Mouse (Mus musculus): ENCODE measurements around the gene Ptpre. TPM values are rescaled to one million over a fixed set of nuclear protein-coding genes. Genes with fewer than 3 reads are reported as not detected.

Gene Ptpre
- polyA plus RNA-seq, 2 experiments: 1.8 to 1.9 TPM

- Histone ChIP-seq H3K36me3 (replicated peaks; ENCODE audit: control insufficient read depth, insufficient read depth, low read depth) (no peaks in the 10 kb centered on the region), H3K9me3 (ENCODE audit: control insufficient read depth, low read length) (no peaks in the 10 kb centered on the region), H3K27me3 (ENCODE audit: control insufficient read depth, insufficient read depth, low read length) (no peaks in the 10 kb centered on the region), H3K27ac (no peak overlapping the region), H3K9ac (replicated peaks) (no peak overlapping the region), H3K4me2 (ENCODE audit: low read depth) (no peak overlapping the region), H3K4me3 (ENCODE audit: insufficient read depth in 1 of 2, low read depth in 2 of 2, low read length in 2 of 2) (no peak overlapping the region), H3K4me1 (replicated peaks; ENCODE audit: control insufficient read depth in 2 of 2, insufficient read depth in 2 of 2, low read length in 1 of 2) (peaks cover 50 to 81% of the 10 kb centered on the region in 2 experiments)
- WGBS (ENCODE audit: insufficient replicate concordance): 17% methylated on average over 7 of the region's 7 CpGs
- DNase-seq (ENCODE audit: low read depth in 3 of 3, low spot score in 3 of 3) (no peak), ATAC-seq (ENCODE audit: insufficient read depth) (no peak)
- TF ChIP-seq CTCF (IDR thresholded peaks at IDR 0.05; ENCODE audit: low read depth) (no peak), EP300 (IDR thresholded peaks at IDR 0.05; ENCODE audit: low read depth) (no peak)
These were observed 57.4 kb downstream of the Ptpre start for GRCm38 (mm10) chr7:135594676-135595075.

GRCm38 (mm10) chr7:135595640-135596174, 58.4 kb downstream of the Ptpre start:
- TF ChIP-seq EP300 (IDR thresholded peaks at IDR 0.05; ENCODE audit: low read depth) (no peak), CTCF (IDR thresholded peaks at IDR 0.05; ENCODE audit: low read depth) (peak; percentile 32)
- Histone ChIP-seq H3K4me1 (replicated peaks; ENCODE audit: control insufficient read depth in 2 of 2, insufficient read depth in 2 of 2, low read length in 1 of 2) (peaks cover 56 to 87% of the 10 kb centered on the region in 2 experiments), H3K9ac (replicated peaks) (no peak overlapping the region), H3K9me3 (ENCODE audit: control insufficient read depth, low read length) (no peaks in the 10 kb centered on the region), H3K4me2 (ENCODE audit: low read depth) (no peak overlapping the region), H3K4me3 (ENCODE audit: insufficient read depth in 1 of 2, low read depth in 2 of 2, low read length in 2 of 2) (no peak overlapping the region), H3K36me3 (replicated peaks; ENCODE audit: control insufficient read depth, insufficient read depth, low read depth) (no peaks in the 10 kb centered on the region), H3K27me3 (ENCODE audit: control insufficient read depth, insufficient read depth, low read length) (no peaks in the 10 kb centered on the region), H3K27ac (no peak overlapping the region)
- no peak for ATAC-seq (ENCODE audit: insufficient read depth)
- no peak for DNase-seq (ENCODE audit: low read depth in 3 of 3, low spot score in 3 of 3)
- 23% methylated on average over 5 of the region's 5 CpGs for WGBS (ENCODE audit: insufficient replicate concordance)

DNA sequence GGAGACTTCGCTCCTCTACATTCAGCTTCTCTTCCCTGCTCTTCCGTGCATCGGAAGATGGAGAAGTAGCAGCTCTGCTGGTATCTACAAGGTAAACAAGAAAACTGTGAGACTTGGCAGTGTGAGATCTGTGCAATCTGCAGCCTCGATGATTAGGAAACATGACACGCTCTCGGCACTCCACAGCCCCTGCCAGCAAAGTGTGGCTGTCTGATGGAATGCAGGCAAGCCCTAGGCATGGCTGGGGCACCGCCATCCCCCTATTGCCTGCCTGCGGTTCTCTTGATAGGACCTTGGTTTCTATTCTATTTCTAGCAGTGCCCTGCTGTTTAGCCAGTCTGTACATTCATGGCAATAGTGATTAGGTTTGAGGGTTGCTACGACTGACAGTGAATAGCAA, 59.7 kb downstream of the Ptpre start:
- no peaks in the 10 kb centered on the region for H3K9me3 ChIP-seq (ENCODE audit: control insufficient read depth, low read length)
- no peak overlapping the region; the same call in 1 of the 2 replicates for H3K9ac ChIP-seq (replicated peaks)
- no peak for DNase-seq (ENCODE audit: low read depth in 3 of 3, low spot score in 3 of 3)
- no peaks in the 10 kb centered on the region for H3K27me3 ChIP-seq (ENCODE audit: control insufficient read depth, insufficient read depth, low read length)
- H3K36me3 ChIP-seq (replicated peaks; ENCODE audit: control insufficient read depth, insufficient read depth, low read depth): no peaks in the 10 kb centered on the region
- 6% methylated on average over 9 of the region's 9 CpGs for WGBS (ENCODE audit: insufficient replicate concordance)
- TF ChIP-seq CTCF (IDR thresholded peaks at IDR 0.05; ENCODE audit: low read depth) (no peak), EP300 (IDR thresholded peaks at IDR 0.05; ENCODE audit: low read depth) (peak; percentile 39; the same call in 1 of the 2 replicates)
- H3K4me2 ChIP-seq (ENCODE audit: low read depth): peak overlapping the region; percentile 52
- H3K4me1 ChIP-seq (replicated peaks; ENCODE audit: control insufficient read depth in 2 of 2, insufficient read depth in 2 of 2, low read length in 1 of 2): peaks cover 68 to 88% of the 10 kb centered on the region in 2 experiments
- H3K4me3 ChIP-seq (ENCODE audit: insufficient read depth in 1 of 2, low read depth in 2 of 2, low read length in 2 of 2): no peak overlapping the region; a peak in 1 of 4 replicates
- peak; percentile 55 for ATAC-seq (ENCODE audit: insufficient read depth)
- H3K27ac ChIP-seq: peak overlapping the region; percentile 28

DNA sequence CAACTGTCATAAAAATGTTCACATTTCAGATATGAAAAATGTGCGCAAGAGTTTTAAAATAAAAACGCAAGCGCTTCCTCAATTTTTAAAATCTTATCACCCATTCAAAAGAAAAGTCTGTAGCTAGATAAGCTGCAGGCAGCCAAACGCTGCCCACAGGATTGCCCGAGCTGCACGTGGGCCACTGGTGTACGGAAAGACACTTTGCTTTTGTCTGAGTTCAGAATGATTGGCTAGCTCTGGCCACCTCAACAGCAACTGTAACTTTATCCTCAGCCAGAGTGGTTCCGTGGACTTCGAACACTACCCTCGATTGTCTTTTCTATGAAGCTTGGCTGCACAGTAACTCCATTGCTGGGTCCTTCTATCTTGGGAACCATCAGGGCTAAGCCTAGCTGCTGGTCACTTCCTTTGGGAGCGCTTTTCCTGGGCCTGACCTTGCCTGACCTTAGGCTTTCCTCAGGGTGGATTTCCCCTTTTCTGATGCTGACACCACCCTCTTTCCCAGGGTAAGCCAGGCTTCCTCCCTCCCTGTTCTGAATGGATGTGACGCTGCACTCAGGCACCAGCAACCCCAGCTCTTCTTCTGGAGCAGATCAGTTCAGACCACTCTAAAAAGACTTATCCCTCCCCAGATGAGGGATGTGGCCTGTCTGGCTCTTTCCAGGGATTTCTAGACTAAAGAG, 60.5 kb downstream of the Ptpre start:
- Histone ChIP-seq H3K36me3 (replicated peaks; ENCODE audit: control insufficient read depth, insufficient read depth, low read depth) (no peaks in the 10 kb centered on the region), H3K27me3 (ENCODE audit: control insufficient read depth, insufficient read depth, low read length) (no peaks in the 10 kb centered on the region), H3K9me3 (ENCODE audit: control insufficient read depth, low read length) (no peaks in the 10 kb centered on the region), H3K27ac (peak overlapping the region; percentile 28; the same call in 1 of the 2 replicates), H3K9ac (replicated peaks) (no peak overlapping the region), H3K4me1 (replicated peaks; ENCODE audit: control insufficient read depth in 2 of 2, insufficient read depth in 2 of 2, low read length in 1 of 2) (peaks cover 71 to 86% of the 10 kb centered on the region in 2 experiments), H3K4me3 (ENCODE audit: insufficient read depth in 1 of 2, low read depth in 2 of 2, low read length in 2 of 2) (no peak overlapping the region; a peak in 1 of 4 replicates), H3K4me2 (ENCODE audit: low read depth) (peak overlapping the region; percentile 52)
- DNase-seq (ENCODE audit: low read depth in 3 of 3, low spot score in 3 of 3): peak in 1 of 3 experiments; percentile 35
- ATAC-seq (ENCODE audit: insufficient read depth): no peak
- whole genome bisulfite sequencing (ENCODE audit: insufficient replicate concordance): 9% methylated on average over 12 of the region's 12 CpGs
- peak; percentile 42; the same call in 1 of the 2 replicates for TF ChIP-seq EP300 (IDR thresholded peaks at IDR 0.05; ENCODE audit: low read depth)
- TF ChIP-seq CTCF (IDR thresholded peaks at IDR 0.05; ENCODE audit: low read depth): no peak

DNA sequence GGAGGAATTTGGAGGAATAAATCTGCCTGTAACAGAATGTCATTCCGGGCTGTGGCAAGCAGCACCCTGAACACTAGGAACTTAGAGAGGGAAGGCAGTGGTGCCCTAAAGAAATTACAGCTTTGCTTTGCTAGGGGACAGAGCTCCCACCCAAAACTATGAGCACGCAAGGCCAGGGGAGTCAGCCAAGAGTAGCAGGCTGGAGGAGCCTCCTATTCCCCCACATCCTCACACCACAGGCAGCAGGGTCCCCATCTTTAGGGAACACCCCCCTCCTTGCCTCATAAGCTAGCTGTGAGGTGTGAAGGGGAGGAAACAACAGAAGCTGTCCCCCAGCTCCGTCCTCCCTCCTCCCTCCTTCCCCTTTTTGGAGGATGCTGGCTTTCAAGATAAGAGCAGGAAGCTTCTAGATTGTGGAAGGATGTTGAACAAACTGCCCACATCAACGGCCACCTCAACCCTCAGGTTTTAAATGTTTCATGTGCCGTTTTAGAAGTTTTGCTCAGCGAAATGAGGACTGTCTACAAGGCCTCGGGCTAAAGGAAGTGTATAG, 61.1 kb downstream of the Ptpre start:
- Histone ChIP-seq H3K9me3 (ENCODE audit: control insufficient read depth, low read length) (no peaks in the 10 kb centered on the region), H3K36me3 (replicated peaks; ENCODE audit: control insufficient read depth, insufficient read depth, low read depth) (no peaks in the 10 kb centered on the region), H3K4me2 (ENCODE audit: low read depth) (peak overlapping the region; percentile 52), H3K4me1 (replicated peaks; ENCODE audit: control insufficient read depth in 2 of 2, insufficient read depth in 2 of 2, low read length in 1 of 2) (peaks cover 69 to 80% of the 10 kb centered on the region in 2 experiments), H3K27ac (peak overlapping the region; percentile 22), H3K4me3 (ENCODE audit: insufficient read depth in 1 of 2, low read depth in 2 of 2, low read length in 2 of 2) (no peak overlapping the region), H3K9ac (replicated peaks) (no peak overlapping the region), H3K27me3 (ENCODE audit: control insufficient read depth, insufficient read depth, low read length) (no peaks in the 10 kb centered on the region)
- ATAC-seq (ENCODE audit: insufficient read depth): peak; percentile 36; the same call in 1 of the 2 replicates
- peak in 1 of 3 experiments; percentile 54 for DNase-seq (ENCODE audit: low read depth in 3 of 3, low spot score in 3 of 3)
- TF ChIP-seq CTCF (IDR thresholded peaks at IDR 0.05; ENCODE audit: low read depth): no peak
- TF ChIP-seq EP300 (IDR thresholded peaks at IDR 0.05; ENCODE audit: low read depth): peak; percentile 84
- 7% methylated on average over 7 of the region's 7 CpGs for WGBS (ENCODE audit: insufficient replicate concordance)

Data from liver, embryonic 14.5 days (tissue).